Mouse (Mus musculus) embryonic facial prominence, embryonic 14.5 days (tissue): ENCODE data around the gene Rsbn1. TPM values are rescaled to one million over a fixed set of nuclear protein-coding genes. Genes with fewer than 3 reads are reported as not detected.

Experiments
- ATAC-seq: fragments of 200-750 bp; cut with Nextera tagmentation; 2 replicates; pipeline ENCODE4 v1.8.0; 2017; ENCODE audit warnings: low read depth, moderate number of reproducible peaks, moderate TSS enrichment
- DNase-seq: peaks from one replicate; pipeline ENCODE4 v3.0.0-alpha.2; 2015; ENCODE audit warnings: low spot score
- H3K27ac ChIP-seq: fragments of 300-500 bp; sonication (generic); replicated peaks from 2 replicates; pipeline ENCODE4 v1.5.1; 2014; ENCODE audit warnings: low read depth, mild to moderate bottlenecking, low read length, moderate library complexity
- H3K27me3 ChIP-seq: fragments of 300-500 bp; sonication (generic); replicated peaks from 2 replicates; pipeline ENCODE4 v1.6.1; 2014; ENCODE audit warnings: low read length; ENCODE audit not compliant: control insufficient read depth, insufficient read depth
- H3K36me3 ChIP-seq: fragments of 300-500 bp; sonication (generic); 2 replicates; pipeline ENCODE4 v1.6.1; 2014; ENCODE audit warnings: low read length, mixed read lengths; ENCODE audit not compliant: control insufficient read depth, insufficient read depth
- H3K4me1 ChIP-seq: fragments of 300-500 bp; sonication (generic); 2 replicates; pipeline ENCODE4 v1.6.1; 2014; ENCODE audit warnings: antibody characterized with exemption, low read length; ENCODE audit not compliant: control insufficient read depth, insufficient read depth
- H3K4me2 ChIP-seq: fragments of 300-500 bp; sonication (generic); 2 replicates; pipeline ENCODE4 v1.6.1; 2014; ENCODE audit warnings: low read depth, mild to moderate bottlenecking, low read length, moderate library complexity, mixed read lengths
- H3K4me3 ChIP-seq: fragments of 300-500 bp; sonication (generic); 2 replicates; pipeline ENCODE4 v1.5.1; 2014; ENCODE audit warnings: low read depth, mild to moderate bottlenecking, low read length
- H3K9ac ChIP-seq: fragments of 300-500 bp; sonication (generic); 2 replicates; pipeline ENCODE4 v1.6.1; 2014; ENCODE audit warnings: low read depth, mild to moderate bottlenecking, low read length, moderate library complexity, mixed read lengths
- H3K9me3 ChIP-seq: fragments of 300-500 bp; sonication (generic); 2 replicates; pipeline ENCODE4 v1.6.1; 2016; ENCODE audit warnings: low read length; ENCODE audit not compliant: control insufficient read depth
- WGBS: fragments of 180-500 bp; shearing (Covaris S2); extraction: QIAGEN DNeasy Blood & Tissue Kit; methylation state at CpG from one replicate; pipeline ENCODE4 v1.1.7; 2014; 5-methylcytosine and 5-hydroxymethylcytosine counted together
- polyA plus RNA-seq: library from polyadenylated mRNA; unstranded; fragments of >200 nt; fragmentation: Nextera tagmentation; extraction: Ambion mirVana; gene quantifications from 2 replicates; pipeline ENCODE4 v1.2.1, GENCODE M21; 2014

Rsbn1 gene
- polyA plus RNA-seq, 1 experiment from 2014 or later: 12.0 TPM

DNA sequence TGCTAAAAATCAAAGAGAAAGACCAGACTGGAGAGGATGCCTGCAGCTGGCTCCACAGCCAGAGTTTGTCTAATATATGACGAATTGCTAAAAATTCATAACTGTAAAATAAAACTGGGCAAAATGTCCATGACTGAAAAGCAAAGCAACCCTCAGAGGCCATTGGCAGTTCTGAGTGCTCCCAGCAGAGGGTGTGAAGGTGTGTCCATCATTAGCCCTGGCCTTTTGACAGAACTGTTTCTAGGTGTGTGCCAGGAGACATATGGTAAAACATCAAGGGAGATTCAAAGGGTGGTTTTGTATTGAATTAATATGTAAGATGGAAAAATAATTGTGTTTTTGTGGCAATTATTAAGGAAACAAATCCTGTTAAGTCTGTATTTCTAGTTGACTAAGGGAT, 9.2 kb upstream of the Rsbn1 start:
- Histone ChIP-seq H3K9ac (no peak overlapping the region), H3K27ac (no peak overlapping the region), H3K27me3 (no peaks in the 10 kb centered on the region), H3K4me2 (no peak overlapping the region), H3K9me3 (no peaks in the 10 kb centered on the region), H3K4me3 (no peak overlapping the region), H3K36me3 (no peaks in the 10 kb centered on the region), H3K4me1 (no peaks in the 10 kb centered on the region)
- no peak for ATAC-seq
- no peak for DNase-seq
- 80% methylated on average over 1 of the region's 1 CpGs for WGBS

- Histone ChIP-seq H3K4me2 (no peak overlapping the region), H3K36me3 (no peaks in the 10 kb centered on the region), H3K4me1 (no peaks in the 10 kb centered on the region), H3K4me3 (no peak overlapping the region), H3K9ac (no peak overlapping the region), H3K27ac (no peak overlapping the region), H3K27me3 (no peaks in the 10 kb centered on the region), H3K9me3 (no peaks in the 10 kb centered on the region)
- DNase-seq (no peak), ATAC-seq (no peak)
- WGBS: 77% methylated on average over 5 of the region's 5 CpGs
Observed at GRCm38 (mm10) chr3:103907335-103908030, 6.4 kb upstream of the Rsbn1 start.

DNA sequence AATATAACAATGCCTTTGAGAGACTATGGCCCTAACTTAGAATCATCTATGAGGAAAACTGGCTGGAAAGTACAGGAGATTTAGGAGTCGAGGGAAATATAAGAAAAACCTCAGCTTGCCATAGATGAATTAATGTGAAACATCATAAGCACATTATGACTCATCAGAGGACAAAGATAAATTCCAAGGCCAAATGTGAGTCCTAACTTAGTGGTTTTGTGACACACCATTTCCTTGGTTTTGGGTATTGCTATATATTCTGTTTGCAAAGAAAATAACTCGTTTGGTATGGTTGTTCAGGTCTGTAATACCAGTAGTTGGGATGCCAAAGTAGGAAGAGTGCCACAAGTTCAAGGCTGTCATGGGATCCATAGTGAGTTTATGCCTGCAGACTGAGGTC, 5.1 kb upstream of the Rsbn1 start:
- Histone ChIP-seq H3K4me2 (no peak overlapping the region), H3K9me3 (no peaks in the 10 kb centered on the region), H3K27me3 (no peaks in the 10 kb centered on the region), H3K36me3 (no peaks in the 10 kb centered on the region), H3K4me1 (0 out of 2 replicates have a peak, but pooled peaks cover 3% of the 10 kb centered on the region), H3K9ac (no peak overlapping the region), H3K27ac (no peak overlapping the region), H3K4me3 (no peak overlapping the region)
- ATAC-seq: no peak
- no peak for DNase-seq
- WGBS: 72% methylated on average over 2 of the region's 2 CpGs

- peak overlapping the region; percentile 92 for H3K27ac ChIP-seq
- ATAC-seq (no peak), DNase-seq (peak; percentile 47)
- H3K9ac ChIP-seq: peak overlapping the region; percentile 96
- 6% methylated on average over 11 of the region's 11 CpGs for WGBS
- H3K4me3 ChIP-seq: peak overlapping the region; percentile 96
- peak overlapping the region; percentile 74 for H3K4me2 ChIP-seq
- H3K27me3 ChIP-seq: no peaks in the 10 kb centered on the region
- no peaks in the 10 kb centered on the region for H3K9me3 ChIP-seq
- no peaks in the 10 kb centered on the region for H3K36me3 ChIP-seq
- peaks cover 14% of the 10 kb centered on the region for H3K4me1 ChIP-seq
Observed at GRCm38 (mm10) chr3:103913451-103913961, 414 bp upstream of the Rsbn1 start.

DNA sequence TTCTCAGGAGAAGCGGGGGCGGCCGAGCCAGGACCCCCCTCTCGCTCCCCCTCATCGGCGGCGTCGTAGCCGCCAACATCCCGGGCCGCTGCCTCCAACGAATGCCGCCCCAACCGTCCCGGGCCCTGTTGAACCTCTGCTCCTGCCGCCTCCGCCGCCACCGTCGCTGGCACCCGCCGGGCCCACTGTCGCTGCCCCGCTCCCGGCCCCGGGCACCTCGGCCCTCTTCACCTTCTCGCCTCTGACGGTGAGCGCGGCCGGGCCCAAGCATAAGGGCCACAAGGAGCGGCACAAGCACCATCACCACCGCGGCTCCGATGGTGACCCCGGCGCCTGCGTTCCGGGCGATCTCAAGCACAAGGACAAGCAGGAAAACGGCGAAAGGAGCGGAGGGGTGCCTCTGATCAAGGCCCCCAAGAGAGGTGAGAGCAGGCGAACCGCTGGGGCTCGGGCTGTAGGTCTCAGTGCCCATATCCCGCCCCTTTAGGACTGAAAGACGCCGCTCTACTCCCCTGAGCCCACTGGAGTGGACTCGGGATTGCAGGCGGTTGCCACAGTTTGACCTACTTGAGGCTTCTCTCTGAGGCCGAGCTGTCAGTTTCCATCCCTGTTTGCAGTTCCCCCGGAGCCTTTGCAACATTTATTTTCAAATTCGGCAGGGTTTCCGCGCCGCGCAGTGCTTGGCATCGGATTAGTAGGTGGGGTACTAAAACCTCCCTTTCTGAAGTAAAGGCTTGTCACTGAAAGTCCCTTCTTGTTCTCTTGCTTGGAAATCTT, 1.0 kb downstream of the Rsbn1 start:
- WGBS: under 1% methylated on average over 29 of the region's 60 CpGs
- Histone ChIP-seq H3K9me3 (no peaks in the 10 kb centered on the region), H3K27ac (peak overlapping the region; percentile 92), H3K9ac (peak overlapping the region; percentile 96), H3K27me3 (no peaks in the 10 kb centered on the region), H3K4me1 (peaks cover 14% of the 10 kb centered on the region), H3K4me3 (peak overlapping the region; percentile 96), H3K4me2 (peak overlapping the region; percentile 75), H3K36me3 (no peaks in the 10 kb centered on the region)
- peak; percentile 28 for ATAC-seq
- peak; percentile 56 for DNase-seq

DNA sequence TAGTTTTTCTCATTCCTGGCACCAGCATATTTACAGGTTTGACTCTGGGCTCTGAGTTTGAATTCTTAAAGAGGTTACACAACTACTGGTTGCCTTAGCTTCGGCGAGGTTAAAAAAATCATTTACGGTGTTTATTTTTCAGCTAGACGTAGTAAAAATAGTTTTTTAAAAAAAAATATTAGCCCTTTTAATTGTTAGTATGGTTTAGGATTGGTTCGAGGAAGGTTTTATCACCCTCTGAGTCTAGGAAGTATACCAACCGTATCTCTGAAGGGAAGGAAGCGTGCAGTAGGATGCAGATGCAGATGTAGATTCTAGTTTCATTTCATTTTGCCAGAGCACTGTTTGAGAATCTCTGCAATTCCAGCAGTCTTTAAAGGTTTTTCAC, 1.6 kb downstream of the Rsbn1 start:
- Histone ChIP-seq H3K27me3 (no peaks in the 10 kb centered on the region), H3K4me3 (peak overlapping the region; percentile 96), H3K9ac (peak overlapping the region; percentile 96), H3K27ac (peak overlapping the region; percentile 92), H3K9me3 (no peaks in the 10 kb centered on the region), H3K36me3 (no peaks in the 10 kb centered on the region), H3K4me2 (peak overlapping the region; percentile 75), H3K4me1 (peaks cover 14% of the 10 kb centered on the region)
- no peak for DNase-seq
- no peak for ATAC-seq
- 4% methylated on average over 7 of the region's 7 CpGs for WGBS

- 38% methylated on average over 5 of the region's 5 CpGs for WGBS
- H3K27me3 ChIP-seq: no peaks in the 10 kb centered on the region
- ATAC-seq: no peak
- 0 out of 2 replicates have a peak overlapping the region, but pooled peaks have one; percentile 39 for H3K27ac ChIP-seq
- peak overlapping the region; percentile 75 for H3K4me2 ChIP-seq
- peak; percentile 28 for DNase-seq
- H3K4me1 ChIP-seq: peaks cover 14% of the 10 kb centered on the region
- H3K9me3 ChIP-seq: no peaks in the 10 kb centered on the region
- H3K9ac ChIP-seq: peak overlapping the region; percentile 54
- H3K4me3 ChIP-seq: peak overlapping the region; percentile 96
- H3K36me3 ChIP-seq: no peaks in the 10 kb centered on the region
Observed at GRCm38 (mm10) chr3:103916205-103916838, 2.4 kb downstream of the Rsbn1 start.

DNA sequence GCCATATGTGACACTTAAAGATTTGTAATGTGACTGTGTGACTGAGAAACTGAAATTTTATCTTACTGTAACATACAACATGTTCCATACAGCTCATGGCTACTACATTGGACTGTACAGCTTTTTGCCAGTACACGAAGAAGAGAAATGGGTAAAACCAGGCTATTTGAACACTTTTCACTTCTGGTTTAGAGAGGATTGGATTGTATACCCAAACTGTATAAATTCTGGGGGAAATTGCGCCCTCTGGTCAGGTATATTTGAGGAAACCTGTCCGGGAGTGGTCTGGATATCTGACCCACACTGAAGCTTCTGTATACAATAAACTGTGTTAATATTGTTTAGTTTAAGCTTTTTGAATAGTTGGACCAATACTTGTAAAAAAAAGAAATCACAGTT, 2.9 kb downstream of the Rsbn1 start:
- WGBS: 53% methylated on average over 3 of the region's 3 CpGs
- ATAC-seq: no peak
- H3K9ac ChIP-seq: peak overlapping the region; percentile 54

More for the DNA sequence above, 2.9 kb downstream of the Rsbn1 start:
- DNase-seq: no peak
- Histone ChIP-seq H3K27ac (no peak overlapping the region), H3K27me3 (no peaks in the 10 kb centered on the region), H3K36me3 (no peaks in the 10 kb centered on the region), H3K4me2 (peak overlapping the region; percentile 75), H3K9me3 (no peaks in the 10 kb centered on the region), H3K4me3 (peak overlapping the region; percentile 96), H3K4me1 (peaks cover 14% of the 10 kb centered on the region)
